Mouse (Mus musculus) cerebellum, postnatal 14 days (tissue): ENCODE data around the gene Rerg.
"Not testable (repeated sequence)": the region's sequence is repeated elsewhere in the genome, so short reads cannot be mapped to it uniquely, and the experiment has no call there.

Experiments
- DNase-seq, 2 experiments: peaks; one replicate each; pipeline ENCODE4 v3.0.0; 2021; ENCODE audit warnings: mixed read lengths in 2 of 2

The Rerg gene

GRCm38 (mm10) chr6:137071466-137071865 lies 98.8 kb downstream of the Rerg start:
- DNase-seq = no peak

DNA sequence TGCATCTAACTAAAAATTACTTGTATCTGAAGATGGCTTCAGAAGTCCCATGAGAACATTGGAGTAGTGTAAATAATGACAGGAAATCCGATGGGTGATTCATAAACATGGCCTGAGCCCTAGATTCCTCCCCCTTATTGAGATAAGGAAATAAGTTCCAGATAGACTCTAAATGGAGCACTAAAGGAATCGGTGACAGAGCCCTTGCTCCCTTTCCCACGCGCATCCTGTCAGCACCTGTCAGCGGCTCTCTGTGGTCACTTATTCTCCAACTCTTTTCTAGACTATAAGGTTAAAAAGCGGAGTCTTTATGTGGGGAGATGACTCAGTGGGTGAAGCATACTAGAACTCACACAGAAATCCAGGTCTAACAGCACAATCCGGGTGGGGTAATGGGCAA lies 104.8 kb downstream of the Rerg start:
- no peak for DNase-seq

DNA sequence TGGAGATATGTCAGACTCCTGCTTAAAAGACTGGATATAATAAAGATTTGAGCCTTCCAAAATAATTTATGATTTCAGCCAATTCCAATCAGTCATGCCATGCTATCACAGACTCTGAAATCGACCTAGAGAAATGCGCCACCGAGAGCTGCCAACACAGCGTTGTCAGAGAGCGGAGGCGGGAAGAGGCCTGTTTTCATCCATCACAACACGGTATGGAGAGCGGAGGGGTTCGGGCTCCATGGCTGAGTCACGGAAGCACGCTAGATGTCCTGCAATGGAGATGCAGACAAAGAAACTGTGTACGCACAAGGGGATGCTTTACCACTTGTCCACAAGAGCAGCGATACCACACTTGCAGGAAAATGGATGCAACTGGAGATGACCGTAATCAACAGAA lies 105.5 kb downstream of the Rerg start:
- peak; percentile 23 to 25 for DNase-seq

GRCm38 (mm10) chr6:137063239-137063940 lies 106.9 kb downstream of the Rerg start:
- peak; percentile 37 to 42 for DNase-seq

- no peak for DNase-seq
Measured at GRCm38 (mm10) chr6:137061880-137062531, 108.3 kb downstream of the Rerg start.

DNA sequence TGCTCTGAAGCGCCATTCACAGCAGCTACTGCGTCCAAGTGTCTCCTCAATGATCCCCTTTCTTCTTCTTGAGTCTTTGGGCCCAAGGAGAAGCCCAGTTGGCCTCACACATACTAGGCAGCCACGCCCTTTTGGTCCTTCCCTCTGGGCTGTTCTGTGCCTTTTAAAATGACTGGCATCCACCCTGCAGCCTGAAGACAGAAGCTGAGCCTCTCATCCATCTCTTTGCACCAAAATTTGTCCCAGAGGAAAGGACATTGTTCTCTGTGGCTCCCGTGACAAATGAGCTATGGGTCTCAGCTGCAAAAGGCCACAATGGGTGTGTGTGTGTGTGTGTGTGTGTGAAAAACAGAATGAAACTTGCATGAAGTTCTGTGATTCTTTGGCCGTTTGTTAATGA lies 109.7 kb downstream of the Rerg start:
- no peak for DNase-seq

- DNase-seq = peak; percentile 17 to 40
Measured at GRCm38 (mm10) chr6:137058257-137058656, 112.0 kb downstream of the Rerg start.

DNA sequence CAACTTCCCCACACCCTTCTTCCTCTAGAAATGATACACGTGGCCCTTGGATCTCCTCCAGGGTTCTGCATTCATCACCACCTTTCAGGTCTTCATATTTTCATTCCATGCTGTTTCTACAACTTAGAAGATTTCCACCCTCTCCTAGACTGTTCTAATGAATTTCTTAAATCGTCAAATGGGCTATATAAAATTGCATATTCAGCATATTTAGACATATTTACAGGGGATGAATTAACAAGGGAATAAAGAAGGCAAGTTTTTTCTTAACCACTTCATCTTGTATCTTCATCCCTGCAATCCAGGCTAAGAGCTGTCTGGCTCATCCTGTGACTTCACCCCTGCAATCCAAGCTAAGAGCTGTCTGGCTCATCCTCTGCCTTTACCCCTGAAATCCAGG lies 116.2 kb downstream of the Rerg start:
- no peak for DNase-seq

- peak; percentile 41 to 64 for DNase-seq
Measured at GRCm38 (mm10) chr6:137053464-137053863, 116.8 kb downstream of the Rerg start.

DNA sequence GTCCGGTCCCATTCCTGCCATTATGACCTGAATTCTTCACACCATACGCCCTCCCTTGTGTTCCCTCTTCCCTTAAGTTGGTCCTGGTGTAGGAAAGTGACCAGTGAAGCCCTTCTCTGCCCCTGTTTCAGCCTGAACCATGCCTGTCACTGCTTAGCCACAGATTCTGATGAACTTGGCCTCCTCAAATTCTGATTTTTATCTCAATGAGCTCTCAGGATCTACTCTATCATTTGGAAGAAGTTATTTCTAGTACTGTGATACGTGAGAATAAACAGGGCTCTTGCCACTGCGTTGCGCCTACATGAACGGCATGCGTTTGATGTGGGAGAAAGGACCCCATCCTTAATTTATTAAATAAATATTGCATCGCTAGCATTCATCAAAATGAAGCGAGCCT lies 117.3 kb downstream of the Rerg start:
- DNase-seq = no peak

DNA sequence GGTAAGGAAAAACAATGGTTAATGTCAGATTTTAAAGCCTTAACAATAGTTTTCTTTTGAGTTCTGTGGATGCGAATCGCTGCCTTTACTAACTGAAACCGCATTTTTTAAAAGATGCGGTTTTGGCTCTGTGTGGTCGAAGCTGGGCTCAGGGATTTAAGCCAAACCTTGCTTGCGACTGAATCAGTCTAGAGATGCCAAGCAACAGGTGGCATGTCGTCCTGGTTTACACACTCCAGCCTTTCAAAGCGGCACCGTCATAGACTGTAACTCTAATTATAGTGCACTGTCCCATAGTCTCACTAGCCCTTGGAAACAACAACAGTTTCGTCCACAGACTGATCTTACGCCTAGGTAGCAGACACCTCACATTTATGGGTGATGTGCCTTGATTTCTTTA lies 123.3 kb downstream of the Rerg start:
- DNase-seq = peak; percentile 20 to 37

- DNase-seq = no peak
Measured at GRCm38 (mm10) chr6:137045011-137045504, 125.2 kb downstream of the Rerg start.

GRCm38 (mm10) chr6:137035611-137036395 lies 134.5 kb downstream of the Rerg start:
- not testable (repeated sequence) for DNase-seq

- DNase-seq = no peak
Measured at GRCm38 (mm10) chr6:137030611-137031097, 139.6 kb downstream of the Rerg start.

DNA sequence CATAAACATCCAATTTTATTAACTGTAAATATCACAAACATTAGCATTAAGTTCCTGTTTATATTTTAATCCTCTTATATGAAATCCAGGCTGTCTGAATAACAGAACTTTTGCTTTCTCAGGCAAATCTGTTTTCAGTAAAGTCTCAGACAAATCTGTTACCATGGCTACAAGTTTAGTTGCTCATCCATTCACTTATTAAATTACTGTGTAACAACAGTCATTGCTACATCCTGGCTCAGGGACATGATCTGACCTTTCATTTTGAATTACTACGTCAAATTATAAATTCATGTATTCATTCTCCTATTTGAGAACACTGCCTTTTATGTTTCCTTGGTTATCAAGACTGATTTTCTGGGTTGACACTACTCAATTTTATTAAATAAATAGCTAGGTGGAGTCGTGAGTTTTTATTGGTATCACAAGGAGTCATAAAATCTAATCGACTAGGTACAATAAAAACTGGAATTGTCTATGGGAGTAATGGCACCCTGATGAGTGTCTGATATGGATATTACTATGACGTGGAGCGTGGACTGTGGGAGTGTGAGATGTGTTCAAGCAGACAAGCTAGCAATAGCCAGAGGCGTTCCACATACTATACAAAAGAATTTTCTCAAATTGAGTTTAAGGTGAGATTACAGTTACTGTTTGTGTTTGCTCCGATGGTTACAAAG lies 140.2 kb downstream of the Rerg start:
- DNase-seq = no peak

DNA sequence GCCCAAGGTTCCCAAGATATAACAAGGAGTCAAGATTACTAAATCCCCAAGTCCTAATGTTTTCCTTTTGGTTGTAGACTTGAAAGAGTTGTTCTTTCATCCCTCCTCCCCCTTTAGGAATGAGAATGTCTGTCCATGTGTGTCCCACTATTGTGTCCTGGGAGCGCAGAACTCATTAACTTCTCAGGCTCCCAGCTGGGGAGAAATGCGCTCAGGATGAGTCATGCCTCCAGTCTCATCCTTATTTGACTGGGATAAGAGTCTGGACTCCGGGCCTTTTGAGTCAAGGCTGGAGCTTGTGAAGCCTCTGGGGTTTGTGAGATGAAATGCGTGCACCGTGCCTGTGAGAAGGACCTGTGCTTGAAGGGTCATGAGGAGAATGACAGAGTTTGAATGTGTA lies 144.8 kb downstream of the Rerg start:
- no peak for DNase-seq

- no peak for DNase-seq
Measured at GRCm38 (mm10) chr6:137024541-137024940, 145.8 kb downstream of the Rerg start.

GRCm38 (mm10) chr6:137017216-137017973 lies 152.9 kb downstream of the Rerg start:
- no peak for DNase-seq

- peak; percentile 72 to 76 for DNase-seq
Measured at GRCm38 (mm10) chr6:137014346-137014745, 156.0 kb downstream of the Rerg start.

- no peak for DNase-seq
Measured at GRCm38 (mm10) chr6:137011187-137011586, 159.1 kb downstream of the Rerg start.
